Mouse (Mus musculus): Measurements from ENCODE around the gene Akt1s1. TPM values are rescaled to one million over a fixed set of nuclear protein-coding genes. Genes with fewer than 3 reads are reported as not detected.
A peak's percentile ranks its signal among the peaks of the same experiment; 100 is the strongest.
"Not testable (repeated sequence)": the region's sequence is repeated elsewhere in the genome, so short reads cannot be mapped to it uniquely, and the experiment has no call there.

Akt1s1 gene
- polyA plus RNA-seq, 2 experiments from 2014 or later, result 1.2 to 3.1 TPM

GRCm38 (mm10) chr7:44869697-44870528, 21.1 kb downstream of the Akt1s1 start, which contains the start of gene Ptov1:
TSS of gene Ptov1 (minus strand) at chr7:44869788.
- peak; percentile 89 for ATAC-seq

DNA sequence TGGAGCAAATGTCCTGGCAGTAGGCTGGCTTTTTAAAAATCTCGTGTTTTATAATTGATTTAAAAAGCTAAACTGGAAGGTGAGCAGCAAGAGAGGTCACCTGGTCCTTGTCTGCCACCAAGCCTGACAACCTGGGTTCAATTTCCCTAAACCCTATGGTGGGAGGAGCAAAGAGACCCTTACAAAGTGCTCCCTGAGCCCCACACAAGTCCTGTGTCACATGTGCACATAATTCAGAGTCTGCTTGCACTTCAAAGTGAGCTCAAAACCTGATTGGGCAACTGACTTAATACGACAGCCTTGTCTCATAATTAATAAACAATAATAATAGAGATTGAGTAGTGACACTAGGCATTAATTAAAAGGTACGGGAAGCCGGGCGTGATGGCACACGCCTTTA, 21.8 kb downstream of the Akt1s1 start:
- ATAC-seq, result no peak

- no peak for ATAC-seq
These were observed 22.4 kb downstream of the Akt1s1 start for GRCm38 (mm10) chr7:44871181-44871580.

GRCm38 (mm10) chr7:44871774-44872173, 23.0 kb downstream of the Akt1s1 start:
- ATAC-seq, result not testable (repeated sequence)

GRCm38 (mm10) chr7:44877833-44878232, 29.0 kb downstream of the Akt1s1 start:
- ATAC-seq, result no peak

DNA sequence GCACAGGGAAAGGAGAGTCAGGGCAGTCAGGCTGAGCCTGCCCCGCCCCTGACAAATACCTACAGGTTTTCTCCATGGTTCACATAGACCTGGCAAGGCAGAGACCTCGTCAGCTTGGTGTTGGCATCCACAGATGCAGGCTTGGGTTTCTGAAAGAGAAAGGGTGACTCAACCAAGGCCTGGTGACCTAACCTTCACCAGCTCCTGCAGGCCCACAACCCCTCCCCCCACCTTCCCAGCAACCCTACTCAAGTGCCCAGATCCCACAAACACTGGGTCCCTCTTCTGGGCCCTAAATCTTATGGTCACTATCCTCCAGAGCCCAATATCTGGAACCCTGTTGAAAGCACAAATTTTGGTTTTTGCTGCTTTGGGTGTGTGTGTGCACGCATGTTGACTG, 34.2 kb downstream of the Akt1s1 start:
- ATAC-seq, result no peak

GRCm38 (mm10) chr7:44884637-44885036, 35.8 kb downstream of the Akt1s1 start:
- no peak for ATAC-seq

- no peak for ATAC-seq
These were observed 38.2 kb downstream of the Akt1s1 start for GRCm38 (mm10) chr7:44886964-44887363.

- no peak for ATAC-seq
These were observed 39.7 kb downstream of the Akt1s1 start for GRCm38 (mm10) chr7:44888256-44889105.

- no peak for ATAC-seq
These were observed 41.4 kb downstream of the Akt1s1 start for GRCm38 (mm10) chr7:44890180-44890579.

DNA sequence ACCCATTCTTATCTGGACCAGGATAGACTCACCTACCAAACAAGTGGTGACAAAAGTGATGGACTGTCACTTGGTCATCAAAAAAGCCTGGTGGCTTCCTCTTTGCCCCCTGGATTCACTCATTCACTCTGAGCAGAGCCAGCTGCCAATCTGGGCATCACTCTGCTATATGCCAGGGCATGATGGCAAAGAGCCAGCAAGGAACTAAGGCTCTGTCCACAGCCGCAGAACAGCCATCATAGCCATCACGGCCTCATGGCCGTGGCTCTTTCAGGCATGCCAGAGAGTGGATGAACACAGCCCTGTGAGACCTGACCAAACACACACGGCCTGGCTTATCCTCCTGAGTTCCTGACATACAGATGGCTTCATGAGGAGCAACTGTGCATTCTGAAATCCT, 41.9 kb downstream of the Akt1s1 start:
- ATAC-seq, result no peak

- ATAC-seq, result no peak
These were observed 42.8 kb downstream of the Akt1s1 start for GRCm38 (mm10) chr7:44891611-44892010.

GRCm38 (mm10) chr7:44892276-44892921, 43.6 kb downstream of the Akt1s1 start, which contains the start of gene Med25:
TSS of gene Med25 (minus strand) at chr7:44892712.
- ATAC-seq, result peak; percentile 38

- ATAC-seq, result no peak
These were observed 44.4 kb downstream of the Akt1s1 start for GRCm38 (mm10) chr7:44893197-44893596.

- no peak for ATAC-seq
These were observed 45.4 kb downstream of the Akt1s1 start for GRCm38 (mm10) chr7:44894175-44894574.

DNA sequence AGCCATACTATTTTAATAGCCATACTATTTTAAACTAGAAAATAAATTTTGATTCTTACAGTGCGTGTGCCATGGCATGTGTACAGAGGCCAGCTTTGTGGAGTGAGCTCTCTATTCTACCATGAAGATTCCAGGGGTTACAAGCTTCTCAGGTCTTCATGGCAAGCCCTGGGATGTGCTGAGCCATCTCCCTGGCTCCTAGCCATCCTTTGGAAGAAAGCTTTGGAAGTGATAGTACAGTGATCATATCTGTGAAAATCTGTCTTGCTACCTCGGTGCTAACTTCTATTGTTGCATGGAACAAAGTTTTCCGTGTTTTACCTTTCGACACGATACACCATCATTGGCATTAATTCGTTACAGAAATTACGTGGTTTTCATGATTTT, 46.4 kb downstream of the Akt1s1 start:
- ATAC-seq, result no peak

GRCm38 (mm10) chr7:44895593-44896434, 47.0 kb downstream of the Akt1s1 start, which contains the start of gene Fuz:
TSS of gene Fuz (plus strand) at chr7:44896079.
- peak; percentile 86 for ATAC-seq

DNA sequence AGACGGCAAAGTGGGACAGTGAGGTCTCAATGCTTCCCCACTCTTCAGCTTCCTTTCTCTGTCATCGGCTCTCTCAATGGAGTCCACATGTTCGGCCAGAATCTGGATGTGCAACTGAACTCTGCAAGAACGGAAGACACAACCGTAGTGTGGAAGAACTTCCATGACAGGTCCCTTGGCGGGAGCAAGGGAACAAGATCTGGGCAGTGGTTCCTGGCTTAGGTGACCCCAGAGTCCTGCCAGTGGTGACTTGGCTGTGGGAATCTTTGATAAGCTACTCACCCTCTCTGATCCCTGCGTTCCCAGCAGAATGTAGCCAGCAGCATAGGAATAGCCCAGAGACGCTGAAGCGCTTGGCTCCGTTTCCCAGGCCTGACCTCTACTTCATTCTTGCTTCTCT, 47.7 kb downstream of the Akt1s1 start:
- ATAC-seq, result no peak

GRCm38 (mm10) chr7:44898607-44899006, 49.8 kb downstream of the Akt1s1 start:
- ATAC-seq, result no peak

GRCm38 (mm10) chr7:44900632-44901031, 51.8 kb downstream of the Akt1s1 start:
- no peak for ATAC-seq

DNA sequence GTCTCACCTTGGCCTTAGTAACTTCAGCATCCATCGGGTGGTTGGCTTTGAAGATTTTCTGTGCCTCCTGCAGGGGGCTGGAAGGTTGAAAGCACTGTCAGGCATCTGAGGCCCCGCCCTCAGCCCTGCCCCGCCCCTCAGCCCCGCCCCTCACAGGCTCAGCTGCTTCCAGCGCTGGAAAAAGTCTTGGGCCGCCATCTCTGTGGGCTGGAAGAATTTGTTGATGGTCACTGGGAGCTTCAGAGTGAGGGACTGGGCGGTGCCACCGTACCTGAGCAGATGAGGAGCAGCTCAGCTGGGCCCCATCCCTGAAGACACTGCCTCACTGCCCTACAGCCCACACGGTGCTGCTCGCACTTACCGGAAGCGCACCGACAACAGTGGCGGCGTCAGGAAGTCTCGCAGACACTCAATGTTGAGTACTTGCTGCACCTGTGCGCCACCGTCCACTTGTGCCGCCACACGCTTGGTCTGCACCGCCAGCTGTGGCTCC, 52.5 kb downstream of the Akt1s1 start:
- ATAC-seq, result peak; percentile 76

All from CD4-positive, CD25-positive, alpha-beta regulatory T cell, adult 4 months (primary cell).